Mouse (Mus musculus) lung, postnatal 0 days (tissue): ENCODE results near the gene Ago3.

Experiments used
- CTCF ChIP-seq: IDR thresholded peaks from 2 replicates; pipeline ENCODE4 v1.5.1; 2016; ENCODE audit warnings: antibody characterized with exemption, mild to moderate bottlenecking
- EP300 ChIP-seq: IDR thresholded peaks from 2 replicates; pipeline ENCODE4 v1.6.1; 2016; ENCODE audit warnings: antibody characterized with exemption, mild to moderate bottlenecking, control low read depth

DNA sequence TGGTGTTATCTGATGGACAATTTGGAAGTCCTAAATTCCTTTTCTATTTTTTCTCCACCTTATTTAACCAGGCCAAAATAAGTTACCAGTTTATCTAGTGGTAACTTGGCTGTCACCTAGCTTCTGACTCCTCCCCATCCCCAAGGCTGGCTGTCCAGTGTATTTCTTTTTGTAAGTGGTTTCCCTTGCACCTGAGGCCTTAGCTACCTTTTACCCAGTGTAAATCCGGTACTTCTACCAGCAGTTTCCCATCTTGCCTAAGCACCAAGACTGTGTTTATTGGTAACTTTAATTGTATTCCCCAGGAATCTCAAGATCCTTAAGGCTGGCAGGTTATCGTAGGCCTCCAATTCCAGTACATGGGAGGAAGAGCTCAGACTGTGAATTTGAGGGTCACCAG, 4.7 kb upstream of the Ago3 start:
- TF ChIP-seq CTCF (no peak), EP300 (no peak)
